Mouse (Mus musculus) gastrocnemius, postnatal 10 days (tissue): ENCODE results near the gene Olfr342. TPM values are rescaled to one million over a fixed set of nuclear protein-coding genes. Genes with fewer than 3 reads are reported as not detected.

Experiments
- DNase-seq: peaks from one replicate; pipeline ENCODE4 v3.0.0; 2021; ENCODE audit warnings: mixed read lengths
- long read RNA-seq, 2 experiments: library from polyadenylated mRNA; stranded (forward); transcript quantifications; one replicate each; pipeline ENCODE4 v2.0.0; 2021
- total RNA-seq, 2 experiments: library from RNA; stranded (reverse); gene quantifications; 2 replicates each; pipeline ENCODE4 v1.2.3; 2021

Gene Olfr342
- total RNA-seq: not detected
- long read RNA-seq, experiment 1: 0 reads
- long read RNA-seq, experiment 2: 0 reads

- no peak for DNase-seq
Measured at GRCm38 (mm10) chr2:36524698-36525097, at the start of gene Olfr342. Gene Olfr342 (plus strand): TSS chr2:36524998.

GRCm38 (mm10) chr2:36482368-36482767 lies 42.4 kb upstream of the Olfr342 start, which contains the start of gene Olfr341:
Gene Olfr341 (minus strand): TSS chr2:36482468.
- DNase-seq: no peak

GRCm38 (mm10) chr2:36565156-36565555 lies 40.4 kb downstream of the Olfr342 start:
- DNase-seq: no peak

DNA sequence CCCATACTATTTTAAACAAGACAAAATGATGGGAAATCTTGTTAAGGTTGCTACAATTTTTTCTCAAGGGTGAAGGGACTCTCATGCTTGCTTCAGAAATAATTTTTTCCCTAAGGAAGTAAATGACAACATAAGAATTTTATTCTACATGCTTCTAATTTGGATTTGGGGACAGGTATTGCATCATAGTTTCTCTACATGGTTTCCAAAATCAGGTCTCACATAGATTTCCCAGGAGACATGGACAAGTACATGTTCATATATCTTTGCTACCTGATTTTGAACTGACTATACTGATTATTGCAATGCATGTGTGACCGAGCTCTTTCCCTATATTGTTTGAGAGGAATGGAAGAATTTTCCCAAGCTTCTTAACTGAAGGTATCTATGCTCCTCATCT lies 41.6 kb downstream of the Olfr342 start, which contains the start of gene Olfr344:
TSS of gene Olfr344 (plus strand) at position 301 of the 400 bp plus-strand sequence.
- no peak for DNase-seq

DNA sequence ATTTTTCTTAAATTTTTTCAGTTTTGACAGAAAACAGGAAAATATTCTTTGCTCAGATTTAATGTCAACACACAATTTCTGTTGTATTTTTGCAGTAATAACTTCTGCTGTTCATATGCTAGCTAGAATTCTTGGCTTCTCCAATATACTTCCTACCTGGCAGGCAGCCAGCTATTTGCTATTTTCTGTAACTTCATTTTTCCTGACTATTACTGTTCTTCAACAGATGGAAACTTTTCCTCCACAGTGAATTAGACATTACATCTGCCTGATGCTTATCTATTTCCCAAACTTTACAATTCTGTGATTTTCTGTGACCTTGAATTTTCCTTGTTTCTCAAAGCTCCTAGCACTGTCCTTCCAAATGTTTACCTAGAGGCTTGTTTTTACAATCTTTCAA lies 42.2 kb downstream of the Olfr342 start:
- DNase-seq: no peak

DNA sequence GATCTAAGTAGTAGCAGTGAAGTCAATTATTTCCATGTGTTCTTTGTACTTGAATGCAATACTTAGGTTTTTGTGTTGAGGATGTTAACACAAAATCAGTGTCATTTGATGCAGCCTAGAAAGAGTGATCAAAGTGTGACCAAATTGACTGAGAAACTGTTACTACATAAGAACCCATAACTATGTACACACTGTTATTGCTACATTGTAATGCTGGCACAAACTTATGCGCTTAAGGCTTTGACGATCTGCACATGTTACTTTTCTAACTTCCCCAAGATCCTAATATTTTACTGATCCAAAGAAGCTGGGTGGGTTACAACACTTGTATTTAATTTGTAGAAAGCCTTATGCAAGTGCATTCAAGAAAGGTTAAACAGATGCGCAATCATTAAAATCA lies 43.0 kb downstream of the Olfr342 start:
- no peak for DNase-seq

Other genes starting within 250 kb of the Olfr342 start
- gene Olfr338, start 151.5 kb upstream of the Olfr342 start, total RNA-seq: not detected
- gene Olfr339, start 106.1 kb upstream of the Olfr342 start, total RNA-seq: not detected
- gene Olfr340, start 72.4 kb upstream of the Olfr342 start, total RNA-seq: not detected
- gene Olfr341, start 42.5 kb upstream of the Olfr342 start, total RNA-seq: not detected
- not detected for gene Olfr344, start 41.7 kb downstream of the Olfr342 start, total RNA-seq
- gene Olfr345, start 115.0 kb downstream of the Olfr342 start, total RNA-seq: not detected
- not detected for gene Olfr346, start 160.8 kb downstream of the Olfr342 start, total RNA-seq
- not detected for gene Olfr347, start 206.9 kb downstream of the Olfr342 start, total RNA-seq